Mouse (Mus musculus) heart, adult 9 months (tissue): ENCODE measurements around the gene Ric8a.

ENCODE experiments used
- DNase-seq, 2 experiments: peaks; one replicate each; pipeline ENCODE4 v3.0.0; 2022; ENCODE audit warnings: low spot score in 2 of 2

Gene Ric8a

DNA sequence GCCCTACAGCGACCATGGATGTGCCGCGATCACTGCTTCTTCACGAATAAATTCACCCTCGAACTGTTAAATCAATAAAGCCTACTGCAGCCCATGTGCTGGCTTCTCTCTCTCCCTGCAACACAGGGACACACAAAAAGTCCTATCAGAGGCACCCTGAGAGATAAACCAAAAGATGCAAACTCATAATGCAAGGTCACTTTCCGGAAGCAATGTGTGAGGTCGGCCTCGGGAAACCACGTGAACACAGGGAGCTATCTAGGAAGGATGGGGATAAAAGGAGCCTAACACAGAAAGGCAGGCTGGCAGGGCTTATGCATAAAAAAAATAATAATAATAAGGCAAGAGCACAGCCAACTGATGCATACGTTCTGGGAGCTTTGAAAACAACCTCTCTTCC lies 10.1 kb upstream of the Ric8a start:
- no peak for DNase-seq

DNA sequence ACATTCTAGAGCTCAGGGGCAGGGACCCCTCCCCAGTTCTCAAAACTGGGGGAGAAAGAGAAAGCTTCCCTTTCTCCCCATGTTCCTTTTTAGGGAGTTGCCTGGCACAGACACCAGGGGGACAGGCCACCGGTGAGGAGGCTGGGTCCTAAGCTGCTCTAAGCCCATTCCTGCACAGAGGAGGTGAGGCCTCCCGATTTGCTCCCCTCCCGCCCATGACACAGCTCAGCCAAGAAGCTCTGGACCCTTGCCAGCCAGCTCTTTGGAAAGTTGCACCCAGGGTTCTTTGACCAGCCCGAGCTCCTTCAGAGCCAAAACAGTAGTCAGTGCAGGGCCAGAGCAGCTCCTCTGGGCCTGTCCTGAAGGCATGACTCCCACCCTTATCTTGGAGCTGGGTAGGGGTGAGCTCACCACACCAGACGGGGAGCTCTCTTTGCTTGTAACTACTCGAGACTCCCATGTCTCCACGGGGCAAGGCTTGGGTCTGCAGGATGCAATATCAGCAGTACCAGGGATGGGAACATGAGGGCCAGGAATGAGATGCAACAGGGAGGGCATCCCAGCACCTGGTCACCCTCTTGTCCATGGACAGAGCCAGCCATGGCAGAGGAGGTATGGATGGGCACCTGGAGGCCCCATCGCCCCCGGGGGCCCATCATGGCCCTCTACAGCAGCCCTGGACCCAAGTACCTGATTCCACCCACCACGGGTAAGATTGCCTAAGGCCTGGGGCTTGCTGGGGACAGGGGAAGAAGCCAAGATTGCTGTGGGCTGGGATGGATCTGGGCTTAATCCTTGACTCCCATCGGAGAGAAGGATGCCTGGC lies 8.8 kb upstream of the Ric8a start, which contains the start of gene Odf3:
Gene Odf3 (plus strand): TSS at position 51 of the 826 bp plus-strand sequence.
- DNase-seq: no peak

DNA sequence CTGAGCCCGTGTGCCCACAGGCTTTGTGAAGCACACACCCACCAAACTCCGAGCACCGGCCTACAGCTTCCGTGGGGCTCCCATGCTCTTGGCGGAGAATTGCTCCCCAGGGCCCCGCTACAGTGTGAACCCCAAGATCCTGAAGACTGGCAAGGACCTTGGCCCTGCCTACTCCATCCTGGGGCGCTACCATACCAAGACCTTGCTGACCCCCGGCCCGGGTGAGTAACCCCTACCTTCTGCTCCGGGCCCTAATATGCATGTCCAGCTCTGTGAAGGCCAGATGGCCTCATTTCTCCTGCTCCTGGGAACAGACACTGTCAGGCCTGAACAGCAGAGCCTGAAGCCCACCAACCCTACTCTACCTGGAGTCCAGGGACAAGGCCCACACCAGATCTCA lies 8.2 kb upstream of the Ric8a start:
- no peak for DNase-seq

DNA sequence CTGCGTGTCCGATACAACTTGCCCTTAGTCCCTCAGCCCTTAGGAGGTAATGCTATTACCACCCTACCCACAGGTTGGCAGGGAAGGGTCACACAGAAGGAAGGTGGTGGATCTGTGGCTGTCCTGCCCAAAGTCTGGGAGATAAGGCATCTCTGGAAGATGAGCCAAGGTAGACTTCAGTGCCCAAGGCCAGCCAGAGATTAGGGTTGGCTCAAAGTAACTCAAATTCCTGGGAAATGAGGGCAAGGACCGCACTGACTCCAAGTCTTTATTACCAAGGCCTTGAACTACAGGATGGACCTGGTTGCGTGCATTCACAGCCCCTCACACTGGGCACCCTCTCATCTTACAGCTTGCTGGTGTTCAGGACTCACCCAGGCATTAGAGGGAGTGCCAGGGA lies 4.8 kb upstream of the Ric8a start:
- no peak for DNase-seq

DNA sequence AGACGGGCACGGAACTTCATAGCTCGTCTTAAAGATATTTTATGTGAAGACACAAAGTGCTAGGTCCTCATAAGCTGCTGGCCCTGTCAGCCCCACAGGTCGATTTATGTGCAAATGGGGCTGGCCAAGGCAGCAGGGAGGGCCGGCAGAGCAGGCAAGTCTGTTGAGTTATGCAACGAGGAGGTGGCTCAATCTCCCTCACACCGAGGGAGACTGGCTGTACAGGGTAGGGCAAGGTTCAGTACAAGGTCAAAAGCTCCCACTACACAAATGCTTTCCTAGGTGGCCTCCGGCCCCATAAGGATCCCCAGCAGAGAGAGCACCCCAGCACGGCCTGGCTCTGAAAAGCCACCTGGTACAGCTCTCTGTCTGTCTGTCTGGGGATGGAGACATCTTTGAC lies 3.4 kb upstream of the Ric8a start:
- DNase-seq: no peak

DNA sequence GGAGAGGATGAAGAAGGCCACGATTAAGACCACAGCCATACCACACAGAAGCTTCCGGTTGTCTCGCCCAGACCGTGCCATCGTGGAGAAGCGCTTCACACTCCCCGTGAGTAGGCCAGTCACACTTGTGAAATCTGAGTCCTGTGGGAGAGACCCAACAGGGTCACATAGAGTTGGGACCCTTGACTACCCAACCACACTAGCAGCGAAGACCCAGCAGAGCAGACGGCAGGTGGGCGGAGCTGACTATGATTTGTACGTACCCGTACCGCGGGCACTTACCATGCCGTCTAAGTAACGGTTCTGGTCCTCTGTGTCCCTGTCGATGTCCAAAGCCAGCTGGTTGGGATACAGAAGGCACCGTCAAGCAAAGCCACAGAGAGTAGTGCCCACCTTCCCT lies 2.3 kb upstream of the Ric8a start:
- DNase-seq: no peak

DNA sequence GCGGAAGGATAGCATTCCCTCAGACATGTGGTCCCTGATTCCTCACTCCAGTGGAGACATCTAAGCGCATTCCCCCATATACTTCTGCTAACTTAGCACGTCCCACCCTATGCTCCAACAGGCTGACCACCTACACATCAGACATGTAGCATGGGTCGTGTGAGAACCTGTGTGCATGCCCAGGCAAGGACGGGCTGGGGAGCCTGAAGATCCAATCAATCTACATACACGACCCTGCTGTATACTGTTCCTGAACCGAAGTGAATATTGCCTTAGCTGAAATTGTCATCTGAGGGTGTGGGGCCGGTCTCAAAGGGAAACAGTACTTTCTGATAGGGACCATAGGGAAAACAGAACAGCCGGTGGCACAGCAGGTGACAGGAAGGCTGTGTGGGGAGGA lies 1.6 kb upstream of the Ric8a start:
- DNase-seq: no peak

DNA sequence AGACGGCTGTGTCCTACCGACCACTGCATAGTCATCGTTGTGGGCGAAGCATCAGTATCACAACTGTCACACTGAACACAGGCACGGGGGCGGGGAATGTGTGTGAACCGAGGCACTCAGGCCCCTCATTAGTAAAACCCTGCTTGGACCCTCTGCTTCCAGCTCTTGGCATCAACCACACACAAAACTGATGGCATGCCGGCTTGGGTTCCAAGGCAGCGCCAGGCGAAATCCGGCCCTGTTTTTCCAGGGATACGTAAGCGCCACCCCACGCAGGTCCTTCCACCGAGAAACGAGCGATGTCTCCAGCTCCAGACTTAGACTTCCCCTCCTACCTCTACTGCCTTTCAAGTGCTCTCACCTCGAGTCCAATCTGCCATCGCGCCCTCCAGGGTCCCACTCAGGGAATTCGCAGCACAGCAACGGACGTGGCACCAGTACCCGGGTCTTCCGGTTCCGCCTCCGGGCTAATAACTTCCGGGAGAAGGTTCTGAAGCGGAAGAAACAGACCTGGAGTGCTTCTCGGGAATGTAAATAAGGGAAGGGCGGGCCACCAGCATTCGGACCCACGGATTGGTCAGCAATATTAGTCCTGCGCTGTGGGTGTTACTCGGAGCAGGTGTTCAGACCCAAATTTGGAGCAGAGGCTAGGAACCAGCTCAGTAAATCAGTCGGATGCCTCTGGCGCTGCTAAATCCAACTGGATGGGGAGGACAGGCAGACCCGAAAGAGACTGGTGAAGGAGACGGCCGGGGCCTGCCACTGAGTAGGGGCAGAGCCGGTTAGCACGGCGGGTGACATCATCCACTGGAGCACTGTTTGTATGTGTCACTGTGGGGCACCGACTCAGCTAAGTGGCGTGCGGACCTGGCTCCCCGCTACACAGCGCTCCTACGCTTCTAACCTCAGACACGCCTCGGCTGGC lies 635 bp upstream of the Ric8a start, which contains the start of gene Gm45785:
Gene Gm45785 (minus strand): TSS at position 472 of the 925 bp plus-strand sequence.
- peak; percentile 90 to 93 for DNase-seq

DNA sequence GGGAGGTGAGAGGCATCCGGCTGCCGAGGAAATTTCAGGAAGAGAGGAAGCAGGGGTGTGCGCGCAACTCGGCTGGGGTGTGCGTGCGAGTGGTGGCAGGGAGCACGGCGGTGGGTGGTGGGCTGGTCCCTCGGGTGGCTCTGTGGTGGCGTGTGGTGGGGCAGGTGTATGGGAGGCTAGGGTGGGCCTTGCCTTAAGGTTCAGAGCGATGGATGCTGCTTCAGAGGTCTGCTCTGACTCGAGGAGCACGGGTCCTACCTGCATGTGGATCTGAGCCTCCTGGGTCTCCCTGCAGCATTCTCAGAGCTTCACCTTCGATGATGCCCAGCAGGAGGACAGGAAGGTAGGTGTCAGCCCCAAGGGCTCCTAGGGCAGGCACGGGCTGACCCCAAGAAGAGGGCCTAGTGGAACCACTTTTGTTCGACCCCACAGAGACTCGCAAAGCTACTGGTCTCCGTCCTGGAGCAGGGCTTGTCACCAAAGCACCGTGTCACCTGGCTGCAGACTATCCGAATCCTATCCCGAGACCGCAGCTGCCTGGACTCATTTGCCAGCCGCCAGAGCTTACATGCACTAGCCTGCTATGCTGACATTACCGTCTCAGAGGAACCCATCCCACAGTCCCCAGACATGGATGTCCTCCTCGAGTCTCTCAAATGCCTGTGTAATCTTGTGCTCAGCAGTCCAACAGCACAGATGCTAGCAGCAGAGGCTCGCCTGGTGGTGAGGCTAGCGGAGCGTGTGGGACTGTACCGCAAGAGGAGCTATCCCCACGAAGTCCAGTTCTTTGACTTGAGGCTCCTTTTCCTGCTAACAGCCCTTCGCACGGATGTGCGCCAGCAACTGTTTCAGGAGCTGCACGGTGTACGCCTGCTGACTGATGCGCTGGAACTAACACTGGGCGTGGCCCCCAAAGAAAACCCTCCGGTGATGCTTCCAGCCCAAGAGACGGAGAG lies 1.1 kb downstream of the Ric8a start, which contains the start of gene Bet1l:
Gene Bet1l (minus strand): TSS at position 28 of the 956 bp plus-strand sequence.
- DNase-seq: no peak

DNA sequence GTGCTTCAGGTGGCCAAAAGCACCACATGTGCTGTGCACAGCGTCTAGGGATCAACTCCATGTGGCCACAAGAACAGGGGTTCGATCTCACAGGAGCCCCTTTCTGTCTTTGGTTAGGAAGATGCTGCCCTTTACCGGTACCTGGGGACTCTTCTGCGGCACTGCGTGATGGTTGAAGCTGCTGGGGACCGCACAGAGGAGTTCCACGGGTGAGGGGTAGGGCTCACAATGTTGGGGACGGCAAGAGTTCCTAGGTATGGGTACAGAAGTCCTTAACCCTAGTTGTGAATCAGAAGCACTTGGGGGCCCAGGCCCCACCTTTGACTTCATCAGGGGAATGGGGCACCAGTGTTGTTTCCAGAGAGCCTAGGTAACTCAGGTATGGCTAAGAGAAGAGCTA lies 2.0 kb downstream of the Ric8a start:
- DNase-seq: no peak

DNA sequence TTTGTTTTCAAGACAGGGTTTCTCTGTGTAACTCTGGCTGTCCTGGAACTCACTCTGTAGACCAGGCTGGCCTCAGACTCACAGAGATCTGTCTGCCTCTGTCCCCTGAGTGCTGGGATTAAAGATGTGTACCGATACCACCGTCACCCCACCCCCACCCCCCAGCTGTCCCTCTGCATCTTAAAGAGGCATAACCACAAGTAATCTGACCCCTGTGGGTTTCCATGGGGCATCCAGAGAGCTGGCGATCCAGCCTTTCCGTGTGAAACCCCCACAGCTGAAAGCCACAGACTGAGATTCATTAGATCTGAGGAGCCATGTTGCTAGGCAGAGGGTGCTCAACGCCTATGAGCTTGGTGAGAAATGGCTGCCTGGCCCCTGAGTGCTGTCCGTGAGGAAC lies 3.2 kb downstream of the Ric8a start:
- no peak for DNase-seq

DNA sequence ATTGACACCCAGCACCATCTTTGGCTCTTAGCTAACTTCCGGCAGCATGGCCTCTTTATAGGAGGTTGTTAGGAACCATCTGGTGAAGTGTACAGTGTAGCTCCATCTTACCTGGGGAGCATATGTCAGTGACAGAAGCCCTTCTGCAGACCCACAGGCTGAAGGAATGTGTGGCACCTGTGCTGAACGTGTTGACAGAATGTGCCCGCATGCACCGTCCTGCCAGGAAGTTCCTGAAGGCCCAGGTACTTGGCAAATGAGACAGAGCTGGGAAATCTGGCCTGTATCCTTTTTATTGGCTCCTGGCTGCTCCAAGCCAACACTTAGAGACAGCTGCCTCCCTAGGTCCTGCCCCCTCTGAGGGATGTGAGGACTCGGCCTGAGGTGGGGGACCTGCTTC lies 4.0 kb downstream of the Ric8a start:
- no peak for DNase-seq

DNA sequence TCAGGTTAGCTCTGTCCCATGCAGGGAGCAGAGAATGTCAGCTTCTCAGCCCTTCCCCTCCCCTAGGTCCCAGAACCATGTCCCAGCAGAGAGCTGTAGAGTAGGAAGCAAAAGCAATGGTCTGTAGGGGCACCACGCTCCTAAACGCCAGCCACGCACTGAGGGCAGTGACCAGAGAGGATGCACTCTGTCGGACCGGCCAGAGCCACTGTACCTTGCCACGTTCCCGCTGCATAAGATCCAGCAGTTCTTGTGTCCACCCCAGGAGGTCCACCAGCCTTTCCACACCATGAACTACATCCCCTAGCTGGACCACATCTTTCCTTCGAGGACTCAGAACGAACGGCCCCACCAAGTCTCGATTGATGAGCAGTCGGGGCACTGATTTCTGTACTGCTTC lies 8.0 kb downstream of the Ric8a start:
- DNase-seq: no peak

DNA sequence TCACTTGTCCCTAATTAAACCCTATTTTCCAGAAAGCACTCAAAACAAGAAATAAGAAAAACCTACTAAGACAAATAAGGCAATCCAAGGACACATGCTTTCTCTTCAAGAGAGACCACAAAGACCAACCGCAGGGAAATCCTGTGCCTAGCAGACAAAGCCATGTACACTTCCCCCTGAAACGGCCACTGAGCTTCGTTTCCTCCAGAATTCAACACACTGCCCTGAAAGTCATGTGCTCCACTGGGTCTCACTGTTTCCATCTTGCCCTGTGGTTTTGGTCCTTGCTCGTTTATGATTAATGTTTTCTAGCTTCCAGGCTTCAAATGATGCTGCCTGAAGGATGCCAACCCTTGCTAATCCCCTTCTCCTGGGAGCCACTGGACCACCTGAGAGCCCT lies 17.5 kb downstream of the Ric8a start:
- no peak for DNase-seq

DNA sequence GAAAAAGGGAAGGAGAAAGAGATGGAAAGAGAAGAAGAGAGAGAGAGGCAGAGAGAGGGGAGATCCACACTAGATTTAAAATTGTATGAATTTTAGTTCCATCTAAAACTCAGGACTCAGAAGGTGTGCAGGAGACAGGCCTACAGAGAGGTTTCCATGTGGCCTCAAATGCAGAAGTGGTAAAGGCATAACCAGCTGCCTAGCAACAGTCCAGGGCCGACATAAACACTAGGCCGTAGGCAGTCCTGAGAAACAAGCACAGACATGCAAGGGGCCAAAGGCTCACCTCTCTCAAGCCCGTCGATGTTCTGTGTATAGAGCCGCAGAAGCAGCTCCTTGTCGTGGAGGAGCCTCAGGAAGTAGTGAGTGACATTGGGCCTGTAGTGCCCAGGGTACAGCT lies 20.6 kb downstream of the Ric8a start:
- no peak for DNase-seq

DNA sequence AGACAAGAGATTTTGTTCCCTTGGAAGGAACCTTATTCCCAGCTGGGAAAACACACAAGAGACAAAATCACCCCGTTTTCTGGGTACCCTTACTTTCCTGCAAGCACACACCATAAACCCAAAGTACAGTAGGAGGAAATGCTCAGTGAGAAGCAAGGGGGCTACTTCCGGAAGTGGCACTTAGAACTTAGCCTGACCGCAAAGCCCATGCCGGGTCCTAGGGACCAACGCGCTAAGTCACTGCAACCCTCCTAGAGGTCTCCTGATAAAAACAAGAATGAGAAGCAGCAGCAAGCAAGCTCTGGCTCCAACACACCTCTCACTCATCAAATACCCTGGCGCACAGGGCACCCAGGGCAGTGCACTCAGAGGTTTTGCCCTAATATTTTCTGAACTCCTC lies 22.6 kb downstream of the Ric8a start:
- no peak for DNase-seq

DNA sequence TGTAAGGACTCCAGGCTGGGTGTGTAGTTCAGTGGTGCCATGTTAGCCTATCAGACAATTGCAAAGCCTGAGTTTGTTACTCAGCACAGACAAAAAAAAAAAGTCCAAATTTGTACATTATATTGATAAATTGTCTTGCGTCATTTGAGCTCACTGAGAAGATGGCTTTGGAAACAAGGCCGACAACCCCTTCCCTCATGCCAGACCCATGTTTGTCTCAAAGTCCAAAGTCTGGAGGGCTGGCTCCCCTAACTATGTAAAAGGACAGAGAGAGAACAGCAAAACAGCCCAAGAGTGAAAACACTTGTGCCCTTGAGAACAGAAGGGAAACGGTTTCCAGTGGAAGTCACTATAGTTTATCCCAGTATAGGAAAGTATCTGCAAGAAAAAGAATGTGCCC lies 23.7 kb downstream of the Ric8a start:
- no peak for DNase-seq

DNA sequence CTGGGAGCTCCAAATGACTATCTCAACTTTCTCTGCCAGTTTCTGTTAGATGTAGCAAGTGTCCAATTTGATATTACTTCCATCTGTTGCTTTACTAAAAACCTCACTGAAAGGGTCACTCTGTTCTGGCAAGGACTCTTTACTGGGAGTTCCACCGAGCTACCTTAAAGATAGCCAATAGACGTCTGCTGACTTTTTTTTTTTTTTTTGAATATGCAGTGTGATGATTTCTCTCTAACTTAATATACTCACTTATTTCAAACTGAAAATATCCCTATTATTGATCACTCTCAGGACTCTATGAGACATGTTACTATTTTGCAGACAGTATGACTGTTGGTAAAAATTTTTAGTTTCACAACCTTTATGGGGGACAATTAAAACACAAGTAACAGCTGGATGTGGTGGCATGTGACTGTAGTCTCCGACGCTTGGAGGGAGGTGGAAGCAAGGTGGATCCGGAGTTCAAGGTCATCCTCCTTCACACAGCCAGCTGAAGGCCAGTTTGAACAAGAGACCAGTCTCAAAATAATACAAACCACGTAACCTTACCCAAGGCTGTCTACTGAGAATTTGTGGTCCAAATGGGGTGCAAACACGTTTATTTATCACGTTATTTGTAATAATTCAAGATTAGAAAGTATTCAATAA lies 24.2 kb downstream of the Ric8a start:
- DNase-seq: no peak

DNA sequence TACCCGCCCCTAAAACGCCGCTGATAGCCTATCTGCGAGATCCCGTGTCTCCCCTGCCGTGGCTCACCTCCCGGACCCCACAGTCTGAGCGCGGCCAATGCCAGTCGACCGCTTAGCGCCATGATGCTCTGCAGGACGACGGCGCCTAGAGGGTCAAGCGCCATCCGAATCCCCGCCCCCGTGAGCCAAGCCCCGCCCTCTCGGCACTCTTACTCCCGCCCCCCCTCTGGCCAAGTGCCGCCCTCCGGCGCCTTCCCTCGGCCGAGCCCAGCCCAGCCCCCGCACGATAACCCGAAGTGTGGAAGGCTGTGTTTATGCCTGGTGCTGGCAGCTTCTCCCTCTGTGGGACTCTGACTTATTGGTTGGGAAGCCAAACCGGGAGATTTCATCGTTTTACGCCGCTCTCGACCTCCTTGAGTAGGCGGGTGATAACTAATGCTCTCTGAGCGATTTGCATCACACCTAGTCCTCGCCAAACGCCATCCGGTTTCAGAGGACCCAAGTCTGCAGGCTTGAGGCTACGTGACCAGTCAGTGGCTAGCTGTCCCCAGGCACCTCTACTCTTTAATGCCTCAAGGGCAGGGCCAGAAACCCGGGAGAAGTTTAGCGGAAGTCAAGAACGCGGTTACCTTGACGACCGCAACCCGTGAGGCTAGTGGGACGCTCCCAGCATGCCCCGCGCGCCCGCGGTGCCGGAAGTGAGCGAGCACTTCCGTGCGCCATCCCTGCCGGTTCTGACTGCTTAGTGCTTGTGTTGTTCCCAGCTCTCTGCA lies 25.1 kb downstream of the Ric8a start, which contains the start of the genes Psmd13 and Sirt3:
Gene Psmd13 (plus strand): TSS at position 273 of the 773 bp plus-strand sequence.
Gene Sirt3 (minus strand): TSS at position 614 of the 773 bp plus-strand sequence.
- DNase-seq: peak; percentile 91 to 93

DNA sequence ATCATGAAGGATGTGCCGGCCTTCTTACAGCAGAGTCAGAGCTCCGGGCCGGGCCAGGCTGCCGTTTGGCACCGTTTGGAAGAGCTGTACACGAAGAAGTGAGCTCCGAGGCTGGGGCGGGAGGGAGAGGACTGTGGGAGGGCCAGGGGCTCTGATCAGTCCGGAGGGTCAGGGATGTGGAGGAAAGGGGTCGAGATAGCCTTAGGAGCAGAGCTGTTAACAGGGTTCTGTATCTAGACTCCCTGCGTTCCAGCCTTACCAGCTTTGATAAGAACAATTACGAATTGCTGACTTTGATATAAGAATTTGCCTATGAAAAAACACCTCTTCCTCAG lies 25.7 kb downstream of the Ric8a start:
- no peak for DNase-seq
